Mouse (Mus musculus): ENCODE data around the gene Itga7.

DNA sequence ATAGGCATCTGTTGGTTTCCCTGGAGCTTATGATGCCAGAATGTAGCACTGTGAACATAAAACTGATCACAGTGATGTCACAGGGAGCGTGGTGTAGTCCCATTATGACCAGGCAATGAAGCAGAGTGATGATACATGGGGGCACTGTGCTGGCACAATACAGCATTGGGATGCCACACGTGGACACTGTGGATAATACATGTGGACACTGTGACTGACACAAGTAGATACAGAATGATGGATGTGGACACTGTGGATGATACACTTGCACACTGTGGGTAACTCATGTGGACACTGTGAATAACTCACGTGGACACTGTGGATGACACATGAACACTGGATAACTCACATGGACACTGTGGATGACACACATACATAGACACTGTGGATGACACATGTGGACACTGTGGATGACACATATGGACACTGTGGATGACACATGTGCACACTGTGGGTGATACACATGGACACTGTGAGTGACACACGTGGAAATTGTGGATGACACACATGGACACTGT is 63.0 kb downstream of the Itga7 start:
- TF ChIP-seq POLR2A (IDR thresholded peaks at IDR 0.05; ENCODE audit: borderline replicate concordance, insufficient read depth, low read length) (no peak), CTCF (IDR thresholded peaks at IDR 0.05; ENCODE audit: borderline replicate concordance, insufficient read depth, low read depth, low read length) (no peak)
